Mouse (Mus musculus): ENCODE data around the gene AI661453. TPM values are rescaled to one million over a fixed set of nuclear protein-coding genes. Genes with fewer than 3 reads are reported as not detected.
"Not testable (repeated sequence)": the region's sequence is repeated elsewhere in the genome, so short reads cannot be mapped to it uniquely, and the experiment has no call there.

Gene AI661453
- 1 to 10 TPM; 1.6 to 1.8 TPM for total RNA-seq (2021)

DNA sequence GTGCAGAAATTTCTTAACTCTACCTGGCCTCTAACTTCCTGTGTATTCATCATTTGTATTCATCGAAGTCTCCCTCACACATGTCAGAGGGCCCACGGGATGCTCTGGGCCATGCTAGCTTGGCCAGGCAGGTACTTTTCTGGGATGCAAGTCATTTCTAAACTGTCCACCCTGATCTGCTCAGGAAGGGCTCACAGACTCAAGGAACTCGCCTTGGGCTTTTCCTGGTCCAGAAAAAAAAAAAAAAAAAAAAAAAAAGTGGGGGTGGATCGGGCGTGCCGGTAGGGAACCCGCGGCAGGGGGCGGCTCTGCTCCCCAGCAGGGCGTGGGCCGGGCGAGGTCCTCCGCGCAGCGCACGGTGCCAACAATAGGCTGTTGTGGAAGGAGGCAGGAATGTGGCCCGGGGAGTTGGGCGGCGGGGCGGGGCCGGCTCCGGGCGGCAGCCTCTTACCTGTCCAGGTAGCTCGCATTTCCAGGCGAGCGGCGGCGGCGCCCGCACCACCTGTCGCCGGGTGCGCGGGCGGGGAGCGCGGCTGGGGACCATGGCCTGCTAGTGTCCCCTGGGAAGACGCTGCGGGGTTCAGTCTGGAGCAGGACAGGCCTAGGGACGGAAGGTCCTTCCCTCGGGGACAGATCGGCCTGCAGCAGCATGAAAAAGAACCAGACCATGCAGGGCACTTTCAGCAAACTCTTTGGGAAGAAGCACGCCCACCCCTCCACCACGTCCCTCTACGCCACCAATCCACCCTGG is at the start of gene AI661453:
TSS of gene AI661453 (plus strand) at position 460 of the 751 bp plus-strand sequence.
- peak in 1 of 2 experiments; percentile 12 for DNase-seq

GRCm38 (mm10) chr17:47386649-47387048 is 49.8 kb upstream of the AI661453 start:
- peak; percentile 26 to 49 for DNase-seq
- intact Hi-C loops (cut with DNase I), result no loop called here

More for the DNA sequence above, at the start of gene AI661453:
- intact Hi-C loops (cut with DNase I), result no loop called here

GRCm38 (mm10) chr17:47394223-47394869 is 42.1 kb upstream of the AI661453 start:
- peak in 1 of 2 experiments; percentile 21 for DNase-seq
- intact Hi-C loops (cut with DNase I), result no loop called here

GRCm38 (mm10) chr17:47395376-47395913 is 41.0 kb upstream of the AI661453 start:
- intact Hi-C loops (cut with DNase I), result no loop called here
- DNase-seq, result peak; percentile 37 to 49

DNA sequence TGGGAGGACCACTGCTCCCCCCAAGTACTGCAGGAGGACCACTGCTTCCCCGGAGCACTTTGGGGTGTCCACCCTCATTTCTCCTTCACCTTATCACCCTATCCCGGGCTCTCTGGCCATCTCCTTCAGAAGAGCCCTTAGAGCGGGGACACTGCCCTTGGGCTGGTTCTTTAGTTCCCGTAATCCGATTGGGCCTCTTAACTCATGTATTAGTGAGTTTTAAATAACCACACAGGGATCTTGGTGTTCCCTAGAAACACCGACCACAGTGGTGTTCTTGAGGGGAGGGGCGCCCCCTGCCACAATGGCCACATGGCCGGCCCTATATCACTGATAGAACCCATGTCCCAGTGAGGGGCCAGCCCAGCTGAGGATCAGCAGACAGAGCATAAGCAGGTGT is 37.3 kb upstream of the AI661453 start:
- intact Hi-C loops (cut with DNase I), result no loop called here
- DNase-seq, result no peak

- intact Hi-C loops (cut with DNase I), result no loop called here
- DNase-seq, result no peak
Observed at GRCm38 (mm10) chr17:47400451-47400850, 36.0 kb upstream of the AI661453 start, which contains the start of gene Guca1a. Guca1a (minus strand) TSS chr17:47400584.

- DNase-seq, result no peak
- intact Hi-C loops (cut with DNase I), result loop anchor here (5.0 kb wide), 1 partner anchor 74 kb away; no protein-coding TSS in a partner anchor
Observed at GRCm38 (mm10) chr17:47407717-47408557, 28.5 kb upstream of the AI661453 start.

- peak; percentile 51 to 72 for DNase-seq
- intact Hi-C loops (cut with DNase I), result loop anchor here (5.0 kb wide), 1 partner anchor 74 kb away; no protein-coding TSS in a partner anchor
Observed at GRCm38 (mm10) chr17:47408558-47408898, 27.9 kb upstream of the AI661453 start.

DNA sequence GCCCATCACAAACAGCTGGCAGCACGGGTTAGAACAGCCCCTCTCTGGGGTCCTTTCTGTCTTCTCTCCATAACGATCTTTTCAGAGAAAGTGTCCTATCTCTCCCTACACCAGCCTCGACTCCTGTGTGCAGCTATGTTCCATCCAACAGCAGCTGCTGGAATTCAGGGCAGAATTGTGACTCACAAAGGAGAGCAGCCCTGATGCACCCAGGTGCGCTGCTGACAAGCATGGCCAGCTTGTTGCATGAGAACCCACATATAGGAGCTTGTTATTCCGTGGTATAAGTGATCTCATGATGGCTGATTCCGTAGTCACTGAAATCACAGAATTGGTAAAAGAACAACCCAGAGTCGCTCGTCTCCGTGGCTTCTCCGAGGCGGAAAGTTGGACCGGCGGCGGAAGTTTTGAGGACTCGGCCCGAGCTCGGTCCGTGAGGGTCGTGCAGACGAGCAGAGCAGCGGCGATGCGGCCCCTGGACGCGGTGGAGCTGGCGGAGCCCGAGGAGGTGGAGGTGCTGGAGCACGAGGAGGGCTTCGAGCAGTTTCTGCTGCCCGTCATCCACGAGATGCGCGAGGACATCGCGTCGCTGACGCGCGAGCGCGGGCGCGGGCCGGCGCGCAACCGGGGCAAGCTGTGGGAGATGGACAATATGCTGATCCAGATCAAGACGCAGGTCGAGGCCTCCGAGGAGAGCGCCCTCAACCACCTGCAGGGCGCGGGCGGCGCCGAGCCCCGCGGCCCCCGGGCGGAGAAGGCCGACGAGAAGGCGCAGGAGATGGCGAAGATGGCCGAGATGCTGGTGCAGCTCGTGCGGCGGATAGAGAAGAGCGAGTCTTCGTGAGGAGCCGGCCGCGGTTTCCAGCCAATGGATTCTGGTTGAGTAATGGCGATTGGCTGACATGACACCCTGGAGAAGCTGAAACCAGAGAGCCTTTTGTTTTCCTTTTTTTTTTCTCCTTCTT is 26.2 kb upstream of the AI661453 start:
- DNase-seq, result peak; percentile 23 to 38
- intact Hi-C loops (cut with DNase I), result loop anchor here (5.0 kb wide), 1 partner anchor 72 kb away; no protein-coding TSS in a partner anchor

DNA sequence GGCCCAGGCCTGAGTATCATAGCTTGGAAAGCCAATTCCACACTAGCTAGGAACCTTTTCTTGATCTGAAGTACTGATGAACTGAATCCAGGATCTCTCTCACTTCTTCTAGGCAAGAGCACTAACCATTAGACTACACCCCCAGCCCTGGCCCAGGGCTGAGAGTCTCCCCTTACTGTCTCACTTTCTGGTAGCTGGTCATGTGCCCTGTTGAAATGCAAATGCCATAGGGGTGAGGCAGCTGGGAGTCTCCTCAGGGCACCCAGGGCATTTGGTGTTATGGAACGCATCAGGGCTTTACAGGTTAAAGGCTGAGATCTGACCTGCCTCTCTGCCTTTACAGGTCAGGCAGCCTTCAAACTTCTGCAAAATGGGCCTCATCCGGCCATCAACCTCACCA is 16.2 kb upstream of the AI661453 start:
- no peak for DNase-seq
- intact Hi-C loops (cut with DNase I), result no loop called here

DNA sequence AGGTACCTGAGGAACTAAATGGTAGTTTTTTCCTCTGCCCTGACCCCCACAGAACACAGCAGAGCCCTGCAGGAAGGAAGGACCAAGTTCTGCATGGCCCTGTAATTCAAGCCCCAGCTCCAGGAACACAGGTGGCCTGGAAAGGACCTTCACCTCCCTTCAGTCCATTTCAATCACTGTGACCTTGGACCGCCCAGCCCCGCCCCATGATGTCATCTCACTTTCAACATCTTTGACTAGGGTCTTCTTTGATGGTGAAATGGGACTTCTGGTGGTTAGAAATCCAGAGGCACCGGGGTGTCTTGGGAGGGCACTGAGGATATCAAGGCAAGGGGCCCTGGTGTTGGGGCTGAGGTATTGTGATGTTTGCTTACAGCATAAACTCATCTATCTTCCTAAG is 14.8 kb upstream of the AI661453 start:
- no peak for DNase-seq
- intact Hi-C loops (cut with DNase I), result no loop called here

GRCm38 (mm10) chr17:47422616-47423015 is 13.8 kb upstream of the AI661453 start:
- DNase-seq; intact Hi-C loops (cut with DNase I): not testable (repeated sequence)

DNA sequence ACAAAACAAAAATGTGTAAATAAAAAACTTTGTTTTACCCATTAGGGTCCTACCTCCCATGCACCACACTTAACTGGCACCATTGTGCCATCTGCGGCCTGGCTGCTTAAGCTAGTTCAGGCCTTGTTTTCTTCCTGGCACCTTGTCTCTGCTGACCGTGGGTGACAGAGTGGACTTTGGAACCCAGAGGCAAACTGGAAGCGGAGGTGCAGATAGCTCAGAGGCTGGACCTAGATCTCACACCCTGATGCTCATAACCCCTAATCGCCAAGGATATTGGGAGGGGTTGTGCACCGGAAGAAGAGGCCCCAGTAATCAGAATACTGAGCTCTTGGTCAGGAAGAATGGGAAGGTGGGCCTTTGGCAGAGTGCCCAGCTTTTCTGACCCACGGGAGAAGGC is 12.2 kb upstream of the AI661453 start:
- no peak for DNase-seq
- intact Hi-C loops (cut with DNase I), result no loop called here

DNA sequence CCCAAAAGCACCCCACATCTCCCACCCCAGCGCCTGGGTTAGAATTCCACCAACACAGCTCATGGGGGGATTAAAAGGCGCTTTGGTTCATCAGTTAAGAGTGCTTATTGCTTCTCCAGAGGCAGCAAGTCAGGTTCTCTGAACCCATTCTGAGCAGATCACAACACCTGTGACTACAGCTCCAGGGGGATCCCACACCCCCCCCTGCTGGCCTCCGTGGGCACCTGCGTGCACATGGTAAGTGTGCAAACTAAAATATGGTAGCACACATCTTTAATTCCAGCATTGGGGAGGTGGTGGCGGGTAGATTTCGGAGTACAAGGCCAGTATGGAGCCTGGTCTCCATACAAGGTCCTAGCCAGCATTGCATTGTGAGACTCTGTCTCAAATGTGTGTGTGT is 9.1 kb upstream of the AI661453 start:
- DNase-seq, result no peak
- intact Hi-C loops (cut with DNase I), result no loop called here

- peak; percentile 39 to 43 for DNase-seq
- intact Hi-C loops (cut with DNase I), result no loop called here
Observed at GRCm38 (mm10) chr17:47428831-47429304, 7.5 kb upstream of the AI661453 start.

GRCm38 (mm10) chr17:47430815-47431214 is 5.6 kb upstream of the AI661453 start:
- DNase-seq, result no peak
- intact Hi-C loops (cut with DNase I), result no loop called here

DNA sequence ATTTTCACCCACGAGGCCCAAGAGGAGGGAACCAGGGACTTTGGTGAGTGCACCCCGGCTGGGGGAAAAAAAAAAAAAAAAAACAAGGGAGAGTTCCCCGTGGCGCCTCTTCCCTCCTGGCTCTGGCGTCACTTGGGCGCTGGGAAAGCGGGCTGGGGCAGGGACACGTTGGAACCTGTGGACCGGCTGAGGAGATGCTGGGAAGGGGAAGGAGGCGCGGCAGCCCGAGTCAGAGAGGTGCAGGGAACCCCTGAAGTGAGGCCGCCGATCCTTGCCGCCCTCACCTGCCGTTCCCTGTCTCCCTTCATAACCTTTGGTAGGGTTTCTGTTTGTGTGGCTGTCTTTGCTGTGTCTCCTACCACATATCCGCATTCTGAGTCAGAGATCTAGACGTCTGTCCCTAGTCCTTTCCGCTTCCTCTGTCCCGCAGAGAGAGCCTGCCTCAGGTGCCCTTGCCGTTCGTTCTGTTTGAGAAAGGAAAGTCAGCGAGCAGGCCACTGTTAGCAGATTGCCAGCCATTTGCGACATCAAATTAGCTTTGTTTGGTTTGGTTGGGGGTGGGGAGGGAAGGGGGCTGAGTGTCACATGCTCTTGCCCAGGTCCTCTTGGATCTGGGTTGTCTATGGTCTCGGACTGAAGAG is 612 bp downstream of the AI661453 start, which contains the start of gene 1700001C19Rik:
TSS of gene 1700001C19Rik (minus strand) at position 470 of the 641 bp plus-strand sequence.
- intact Hi-C loops (cut with DNase I), result no loop called here
- no peak for DNase-seq

GRCm38 (mm10) chr17:47438611-47439010 is 2.2 kb downstream of the AI661453 start:
- intact Hi-C loops (cut with DNase I), result no loop called here
- DNase-seq, result no peak
